In the genomic region with DNA sequence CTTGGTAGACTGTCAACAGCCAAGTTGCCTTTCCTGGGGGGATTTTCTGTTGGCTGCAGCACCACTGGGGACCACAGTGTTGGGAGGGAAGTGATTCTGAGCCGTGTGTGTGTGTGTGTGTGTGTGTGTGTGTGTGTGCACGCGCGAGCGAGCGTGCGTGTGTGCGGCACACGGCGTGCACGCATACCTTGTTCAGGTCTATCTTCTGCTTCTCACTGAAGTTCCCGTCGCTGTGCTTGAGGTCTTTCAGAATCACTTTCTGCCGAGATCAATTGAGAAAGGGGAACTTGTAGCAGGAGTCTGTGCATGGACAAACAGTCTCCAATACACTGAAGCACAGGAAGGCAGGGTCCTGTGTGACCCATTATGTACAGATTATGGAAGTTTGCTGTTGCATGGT, we compare ENCODE assay signal across 26 mouse cellular contexts. TPM values are rescaled to one million over a fixed set of nuclear protein-coding genes. Genes with fewer than 3 reads are reported as not detected.
DNase-seq lines count a peak whose midpoint lies in the region; ATAC-seq and TF ChIP-seq lines count a peak whose summit lies in the region.
"Had no signal": no experiment of that assay in that cellular context is flagged by ENCODE, and none has a peak within 500 bp of the region (broad histone marks: within the 10 kb centered on the region; RNA-seq: fewer than 3 reads in every experiment).

No protein-coding gene starts in this region.

- WGBS in intestine, embryonic 16.5 days: 90% methylated on average over 14 of the region's 14 CpGs

- TF ChIP-seq CTCF in CH12.LX (conservative IDR thresholded peaks at IDR 0.05 in 1 of 2, IDR thresholded peaks at IDR 0.05 in 1 of 2; ENCODE audit: low read depth in 2 of 2, low read length in 2 of 2): no peak

- H3K4me1 ChIP-seq in CH12.LX (ENCODE audit: control insufficient read depth in 1 of 2, insufficient read depth in 2 of 2): peaks cover 3 to 15% of the 10 kb centered on the region in 2 experiments
- H3K4me1 ChIP-seq in intestine, embryonic 16.5 days (ENCODE audit: control insufficient read depth, insufficient read depth, low read length): no peaks in the 10 kb centered on the region
- H3K4me1 ChIP-seq: embryonic facial prominence, embryonic 15.5 days; forebrain, embryonic 10.5 days; forebrain, embryonic 15.5 days; heart, embryonic 12.5 days; hindbrain, embryonic 15.5 days had no signal

- no peaks in the 10 kb centered on the region for H3K9me3 ChIP-seq in CH12.LX (replicated peaks; ENCODE audit: low read length)
- H3K9me3 ChIP-seq in intestine, embryonic 16.5 days (ENCODE audit: control insufficient read depth, low read length): no peaks in the 10 kb centered on the region
- H3K9me3 ChIP-seq: embryonic facial prominence, embryonic 15.5 days; forebrain, embryonic 10.5 days; forebrain, embryonic 15.5 days; hindbrain, embryonic 15.5 days had no signal

- no peaks in the 10 kb centered on the region for H3K27me3 ChIP-seq in CH12.LX (replicated peaks)
- H3K27me3 ChIP-seq in intestine, embryonic 16.5 days (replicated peaks; ENCODE audit: control insufficient read depth, insufficient read depth, low read length): no peaks in the 10 kb centered on the region
- H3K27me3 ChIP-seq: embryonic facial prominence, embryonic 15.5 days; forebrain, embryonic 15.5 days; heart, embryonic 12.5 days; hindbrain, embryonic 15.5 days; Patski had no signal

- H3K27ac ChIP-seq in CH12.LX (ENCODE audit: insufficient read depth, low read depth): no peak overlapping the region
- H3K27ac ChIP-seq in intestine, embryonic 16.5 days (ENCODE audit: low read length): no peak overlapping the region
- H3K27ac ChIP-seq: embryonic facial prominence, embryonic 15.5 days; forebrain, embryonic 10.5 days; forebrain, embryonic 15.5 days; hindbrain, embryonic 15.5 days had no signal

- no peak for TF ChIP-seq POLR2A in CH12.LX (IDR thresholded peaks at IDR 0.05; ENCODE audit: low read depth, low read length)

- no peak overlapping the region for H3K4me2 ChIP-seq in CH12.LX (ENCODE audit: insufficient read depth, low read depth, poor library complexity, severe bottlenecking)
- no peak overlapping the region for H3K4me2 ChIP-seq in intestine, embryonic 16.5 days (ENCODE audit: low read depth, low read length)
- H3K4me2 ChIP-seq: embryonic facial prominence, embryonic 15.5 days; forebrain, embryonic 15.5 days; heart, embryonic 12.5 days; hindbrain, embryonic 15.5 days had no signal

- dilution Hi-C loops in CH12.LX (cut with MboI; ENCODE audit: extremely low pct_ligation_motif_present, extremely low pct_unique_long_range_greater_than_20kb, low sequenced_read_pairs): no loop called here

- TF ChIP-seq EP300 in CH12.LX (IDR thresholded peaks at IDR 0.05; ENCODE audit: low read length): no peak

- H3K36me3 ChIP-seq in CH12.LX (replicated peaks in 1 of 2; ENCODE audit: control insufficient read depth in 1 of 2, insufficient read depth in 1 of 2, low read length in 1 of 2): no peaks in the 10 kb centered on the region
- no peaks in the 10 kb centered on the region for H3K36me3 ChIP-seq in intestine, embryonic 16.5 days (ENCODE audit: control insufficient read depth, insufficient read depth, low read length)
- H3K36me3 ChIP-seq: embryonic facial prominence, embryonic 15.5 days; forebrain, embryonic 10.5 days; forebrain, embryonic 15.5 days; heart, embryonic 12.5 days; hindbrain, embryonic 15.5 days had no signal

- no peak overlapping the region for H3K9ac ChIP-seq in CH12.LX (ENCODE audit: insufficient read depth, low read depth)
- no peak overlapping the region for H3K9ac ChIP-seq in intestine, embryonic 16.5 days (ENCODE audit: low read depth, low read length)
- H3K9ac ChIP-seq: embryonic facial prominence, embryonic 15.5 days; forebrain, embryonic 15.5 days; heart, embryonic 12.5 days; hindbrain, embryonic 15.5 days had no signal

- no peaks in the 10 kb centered on the region for H3K79me2 ChIP-seq in CH12.LX (replicated peaks; ENCODE audit: control insufficient read depth, extremely low read depth, insufficient read depth, poor library complexity, severe bottlenecking)

- peak; percentile 78 to 83 for ATAC-seq in hematopoietic stem cell, adult 5-6 weeks (replicated peaks in 1 of 2; ENCODE audit: insufficient read depth in 1 of 2, low FRiP score in 2 of 2, low TSS enrichment in 1 of 2, low read depth in 1 of 2, poor library complexity in 2 of 2, severe bottlenecking in 2 of 2)
- peak; percentile 36 for ATAC-seq in monocyte, adult 5-6 weeks (replicated peaks; ENCODE audit: insufficient number of reproducible peaks, low FRiP score, low TSS enrichment, poor library complexity, severe bottlenecking)
- no peak for ATAC-seq in intestine, embryonic 16.5 days
- ATAC-seq: activated CD4-positive, CD25-positive, alpha-beta regulatory T cell, adult 4 months; CD4-positive, CD25-positive, alpha-beta regulatory T cell, adult 4 months; forebrain, embryonic 15.5 days; intestine, postnatal 0 days; Patski had no signal

- H3K4me3 ChIP-seq in CH12.LX (replicated peaks in 1 of 3; ENCODE audit: low read depth in 2 of 3, low read length in 2 of 3, poor library complexity in 1 of 3): no peak overlapping the region
- no peak overlapping the region for H3K4me3 ChIP-seq in intestine, embryonic 16.5 days (ENCODE audit: low read length)
- H3K4me3 ChIP-seq: embryonic facial prominence, embryonic 15.5 days; erythroblast, embryonic 14.5 days; forebrain, embryonic 10.5 days; forebrain, embryonic 15.5 days; heart, embryonic 12.5 days; hindbrain, embryonic 15.5 days had no signal

- DNase-seq in A20 (ENCODE audit: low read depth, low spot score) (peak; percentile 41), CH12.LX (ENCODE audit: extremely low read depth) (no peak)
- DNase-seq in retina, postnatal 1 day: no peak
- no peak for DNase-seq in thymus, postnatal 4 days
- DNase-seq: adrenal gland, adult 2 months; adrenal gland, postnatal 25 days; cerebellum, adult 9-10 months; cerebellum, postnatal 25 days; gastrocnemius, postnatal 10 days had no signal

- in situ Hi-C loops in CH12.LX (cut with MboI; ENCODE audit: low pct_ligation_motif_present, low pct_unique_long_range_greater_than_20kb, low sequenced_read_pairs): no loop called here

- TF ChIP-seq RAD21 in CH12.LX (IDR thresholded peaks at IDR 0.05; ENCODE audit: low read depth, low read length): no peak

TF ChIP-seq in CH12.LX, 34 proteins besides CTCF, POLR2A, EP300 and RAD21:
- TF ChIP-seq CHD1 (IDR thresholded peaks at IDR 0.05; ENCODE audit: low read depth, low read length) (no peak), BHLHE40 (IDR thresholded peaks at IDR 0.05; ENCODE audit: low read depth, low read length) (peak; percentile 42; the same call in 1 of the 2 replicates), RCOR1 (conservative IDR thresholded peaks at IDR 0.05; ENCODE audit: low read depth, low read length) (no peak)

RNA-seq across cellular contexts. Expression of gene Gucy2c, which starts 53.4 kb away (rescaled TPM):
- total RNA-seq in CH12.LX (2012; rRNA removed) (0.08 and 0.13 TPM in 2 replicates), CH12.LX (2014; rRNA removed) (0.08 TPM in 1 of 2 replicates, not detected in the other)
- 0.08 and 0.10 TPM in 2 replicates for polyA plus RNA-seq in CH12.LX (2012; ENCODE audit: insufficient read length, low read depth)
- 0.20 TPM in 1 of 2 replicates, not detected in the other for total RNA-seq in hematopoietic stem cell, adult 5-6 weeks (2017)
- total RNA-seq in monocyte, adult 5-6 weeks (2017): 0.10 to 1.1 TPM in 2 of 3 replicates, not detected in the other
- 91.5 and 109 TPM in 2 replicates for polyA plus RNA-seq in intestine, embryonic 16.5 days (2015; fragmentation: Nextera tagmentation; extraction: Ambion mirVana)
- total RNA-seq: adrenal gland, adult 2 months; adrenal gland, postnatal 25 days; gastrocnemius, postnatal 10 days; heart, adult 8-10 months; heart, postnatal 25 days; MEL had no signal
- polyA plus RNA-seq: activated CD4-positive, CD25-positive, alpha-beta regulatory T cell, adult 4 months; adrenal gland, adult 2 months; CD4-positive, CD25-positive, alpha-beta regulatory T cell, adult 4 months; erythroblast, embryonic 14.5 days; forebrain, embryonic 10.5 days; heart, embryonic 12.5 days; hindbrain, embryonic 11.5 days had no signal
